ENCODE assay signal across 7 mouse cellular contexts in genomic region chr8:91802401-91803322, GRCm38 (mm10). TPM values are rescaled to one million over a fixed set of nuclear protein-coding genes. Genes with fewer than 3 reads are reported as not detected.
DNase-seq lines count a peak whose midpoint lies in the region; ATAC-seq and TF ChIP-seq lines count a peak whose summit lies in the region.

No protein-coding gene starts in this region.

- intact Hi-C loops in left cerebral cortex, postnatal 36 days (cut with DNase I): loop anchor here (10.0 kb wide), 1 partner anchor 872 kb away; the partner anchor contains the start of gene Irx6

- DNase-seq in brain, embryonic 14.5 days (ENCODE audit: low read depth): peak; percentile 45
- DNase-seq in kidney, postnatal 10 days: peak; percentile 37
- peak; percentile 64 for DNase-seq in midbrain, embryonic 14.5 days
- no peak for DNase-seq in Muller cell, postnatal 12 days (ENCODE audit: inconsistent ontology term)
- no peak for DNase-seq in cerebellum, postnatal 4 days (ENCODE audit: low spot score in 2 of 2)
- DNase-seq in left cerebral cortex, postnatal 36 days (ENCODE audit: low spot score in 2 of 2): no peak

- TF ChIP-seq CTCF in brain, embryonic 14.5 days (IDR thresholded peaks at IDR 0.05; ENCODE audit: borderline replicate concordance, extremely low read depth, insufficient read depth, insufficient read length): no peak

- H3K36me3 ChIP-seq in embryonic facial prominence, embryonic 15.5 days: no peaks in the 10 kb centered on the region
- peaks cover 12% of the 10 kb centered on the region for H3K36me3 ChIP-seq in midbrain, embryonic 14.5 days (ENCODE audit: control insufficient read depth, insufficient read depth, low read length)

- peaks cover 72% of the 10 kb centered on the region for H3K27me3 ChIP-seq in embryonic facial prominence, embryonic 15.5 days
- H3K27me3 ChIP-seq in midbrain, embryonic 14.5 days (ENCODE audit: control insufficient read depth, insufficient read depth, low read length): peaks cover 10% of the 10 kb centered on the region

- peak overlapping the region; percentile 95 for H3K27ac ChIP-seq in embryonic facial prominence, embryonic 15.5 days (replicated peaks)
- H3K27ac ChIP-seq in midbrain, embryonic 14.5 days (replicated peaks; ENCODE audit: low read depth, low read length): peak overlapping the region; percentile 97

- peak overlapping the region; percentile 94 for H3K4me2 ChIP-seq in embryonic facial prominence, embryonic 15.5 days (replicated peaks)
- peak overlapping the region; percentile 82 for H3K4me2 ChIP-seq in midbrain, embryonic 14.5 days (ENCODE audit: low read length)

- H3K4me1 ChIP-seq in embryonic facial prominence, embryonic 15.5 days: peaks cover 69% of the 10 kb centered on the region
- H3K4me1 ChIP-seq in midbrain, embryonic 14.5 days (ENCODE audit: control insufficient read depth, insufficient read depth, low read length): peaks cover 56% of the 10 kb centered on the region

- WGBS in embryonic facial prominence, embryonic 15.5 days: 9% methylated on average over 29 of the region's 29 CpGs
- WGBS in midbrain, embryonic 14.5 days: 2% methylated on average over 29 of the region's 29 CpGs

- no peak overlapping the region for H3K9ac ChIP-seq in embryonic facial prominence, embryonic 15.5 days
- H3K9ac ChIP-seq in midbrain, embryonic 14.5 days (replicated peaks; ENCODE audit: low read length): peak overlapping the region; percentile 23; the same call in 1 of the 2 replicates

- no peak for TF ChIP-seq POLR2A in brain, embryonic 14.5 days (IDR thresholded peaks at IDR 0.05; ENCODE audit: borderline replicate concordance, extremely low read depth, insufficient read depth, insufficient read length, poor library complexity, severe bottlenecking)

- no peaks in the 10 kb centered on the region for H3K9me3 ChIP-seq in embryonic facial prominence, embryonic 15.5 days (replicated peaks)
- no peaks in the 10 kb centered on the region for H3K9me3 ChIP-seq in midbrain, embryonic 14.5 days (ENCODE audit: control insufficient read depth, low read length)

- peak overlapping the region; percentile 67 for H3K4me3 ChIP-seq in embryonic facial prominence, embryonic 15.5 days (replicated peaks)
- peak overlapping the region; percentile 76 for H3K4me3 ChIP-seq in midbrain, embryonic 14.5 days (replicated peaks; ENCODE audit: low read depth, low read length)

- no peak for ATAC-seq in embryonic facial prominence, embryonic 15.5 days (ENCODE audit: insufficient number of reproducible peaks, low FRiP score, low TSS enrichment, low read depth)
- no peak for ATAC-seq in midbrain, embryonic 14.5 days (ENCODE audit: low FRiP score, low TSS enrichment)

RNA-seq across cellular contexts. Expression of gene Irx3, which starts 0.8 kb away (rescaled TPM):
- polyA plus RNA-seq in brain, embryonic 14.5 days (2012; rRNA removed): 17.4 and 33.7 TPM in 2 replicates
- 18.9 and 22.9 TPM in 2 replicates for polyA plus RNA-seq in embryonic facial prominence, embryonic 15.5 days (2015; fragmentation: Nextera tagmentation; extraction: Ambion mirVana)
- polyA plus RNA-seq in midbrain, embryonic 14.5 days (2014; fragmentation: Nextera tagmentation; extraction: Ambion mirVana): 23.5 and 26.1 TPM in 2 replicates
- total RNA-seq in left cerebral cortex, postnatal 36 days (2021): under 1 TPM; 0.20 to 0.27 TPM

Comparison
In these comparisons a context has a peak if more than half of its experiments do, and no peak if none do; other contexts are left out.
1. DNase-seq: peak in brain, embryonic 14.5 days (single experiment), kidney, postnatal 10 days (single experiment) and midbrain, embryonic 14.5 days (single experiment); none in Muller cell, postnatal 12 days (single experiment), cerebellum, postnatal 4 days (0 of 2) and left cerebral cortex, postnatal 36 days (0 of 2).